Mouse (Mus musculus) monocyte, adult 5-6 weeks (primary cell): Measurements from ENCODE around the gene Med13. TPM values are rescaled to one million over a fixed set of nuclear protein-coding genes. Genes with fewer than 3 reads are reported as not detected.

Experiments
- ATAC-seq: fragments of 153-309, 156-312 bp; replicated peaks from 2 replicates; pipeline ENCODE4 v1.8.0; 2017; ENCODE audit warnings: mild to moderate bottlenecking; ENCODE audit not compliant: low TSS enrichment, insufficient number of reproducible peaks, severe bottlenecking, poor library complexity, low FRiP score
- total RNA-seq: library from RNA; stranded (forward); fragments of 200-1000, 200-491, 200-594 nt; gene quantifications from 3 replicates; pipeline ENCODE4 v1.2.3, GENCODE M21; 2017

Med13 gene
- total RNA-seq, 1 experiment from 2014 or later = 64.6 TPM

DNA sequence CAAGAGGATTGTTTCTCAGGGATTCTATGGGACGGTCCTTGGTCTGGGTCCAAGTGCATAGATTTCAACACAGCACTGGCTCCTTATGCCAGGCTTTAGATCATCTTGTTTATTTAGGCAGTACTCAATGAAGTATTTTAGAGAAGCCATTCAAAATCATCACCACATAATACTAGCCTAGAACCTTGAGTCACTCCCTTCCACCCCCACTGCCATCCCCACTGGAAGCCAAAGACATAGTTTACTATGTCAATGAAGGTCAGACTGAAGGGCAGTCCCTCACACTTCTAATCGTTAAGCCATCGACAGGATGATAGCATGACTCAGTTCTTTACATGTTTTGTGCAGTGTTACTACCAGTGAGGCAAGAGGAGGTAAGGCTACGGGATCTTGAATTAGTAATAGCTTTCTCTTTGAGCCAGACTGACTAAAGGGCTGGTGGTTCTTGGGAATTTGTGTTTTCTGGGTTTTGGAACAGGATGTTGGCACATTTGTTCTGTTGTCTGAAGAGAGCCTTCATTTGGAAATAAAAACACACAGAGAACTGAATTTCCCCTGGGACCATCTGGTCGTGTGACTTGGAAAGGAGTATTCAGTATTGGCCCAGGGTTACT, 24.2 kb upstream of the Med13 start:
- no peak for ATAC-seq

DNA sequence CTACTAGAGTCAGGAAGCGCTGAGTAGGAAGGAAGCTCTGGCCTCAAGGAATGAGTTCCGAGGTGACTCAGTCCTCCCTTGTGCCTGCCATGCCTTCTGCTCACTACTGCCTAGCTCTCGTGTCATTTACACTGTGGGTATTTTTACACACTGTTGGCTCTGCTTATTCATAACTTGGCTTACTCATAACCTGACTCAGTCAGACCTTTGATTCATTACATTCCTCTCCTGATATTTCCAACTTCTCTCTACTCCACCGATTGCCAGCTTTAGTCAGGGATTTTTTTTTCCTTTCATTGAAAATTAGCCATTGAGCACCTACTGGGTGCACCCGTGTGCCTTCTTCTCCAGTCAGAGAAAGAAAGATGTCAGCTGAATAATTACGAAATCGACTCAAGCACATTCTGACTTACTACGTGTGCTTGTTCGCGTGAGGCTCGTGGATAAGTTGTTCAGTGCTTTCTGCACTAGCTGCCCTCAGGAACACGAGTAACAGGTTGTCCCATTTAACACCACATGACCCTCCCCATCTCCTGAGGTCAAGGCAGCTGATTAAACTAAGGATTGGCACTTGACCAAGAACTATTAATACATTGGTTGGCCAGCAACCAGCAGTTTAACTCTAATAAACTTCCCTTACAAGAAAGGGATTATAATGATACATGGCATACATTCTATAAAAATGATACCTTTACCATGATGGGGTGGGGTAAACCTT, 23.3 kb upstream of the Med13 start:
- no peak for ATAC-seq

DNA sequence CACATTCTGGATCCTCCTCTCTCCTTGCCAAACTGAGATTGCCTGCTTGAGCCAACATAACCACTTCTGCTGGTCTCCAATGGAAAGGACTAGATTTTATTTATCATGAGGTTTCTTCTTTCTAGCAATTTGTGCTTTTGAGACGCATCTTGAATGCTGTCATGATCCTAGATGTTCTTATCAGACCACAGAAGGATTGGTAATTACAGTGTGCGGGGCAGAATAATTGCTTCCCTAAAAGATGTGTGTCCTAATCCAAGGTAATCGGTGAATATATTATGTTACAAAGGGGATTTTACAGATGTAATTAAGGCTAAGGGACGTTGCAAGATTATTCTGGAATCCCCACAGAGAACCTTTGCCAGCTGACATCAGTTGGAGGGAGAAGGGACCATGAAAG, 21.6 kb upstream of the Med13 start:
- no peak for ATAC-seq

DNA sequence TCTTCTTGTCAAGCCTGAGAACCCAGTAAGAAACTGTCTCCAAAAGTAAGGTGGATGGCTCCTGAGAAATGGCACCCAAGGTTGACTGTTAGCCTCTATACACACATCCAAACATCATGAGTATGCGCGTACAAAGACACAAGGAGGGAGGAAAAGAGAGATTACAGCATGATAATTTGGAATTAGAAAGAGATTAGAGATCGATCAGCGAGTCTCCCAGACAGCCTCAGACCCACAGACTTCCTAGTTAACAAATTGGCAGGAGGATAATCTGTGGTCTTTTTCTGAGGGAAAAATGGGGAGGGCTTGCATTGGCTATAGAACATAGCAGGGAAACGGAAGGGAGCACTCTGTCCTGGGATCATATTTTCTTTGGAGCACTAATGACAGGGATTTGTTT, 20.4 kb upstream of the Med13 start:
- no peak for ATAC-seq

DNA sequence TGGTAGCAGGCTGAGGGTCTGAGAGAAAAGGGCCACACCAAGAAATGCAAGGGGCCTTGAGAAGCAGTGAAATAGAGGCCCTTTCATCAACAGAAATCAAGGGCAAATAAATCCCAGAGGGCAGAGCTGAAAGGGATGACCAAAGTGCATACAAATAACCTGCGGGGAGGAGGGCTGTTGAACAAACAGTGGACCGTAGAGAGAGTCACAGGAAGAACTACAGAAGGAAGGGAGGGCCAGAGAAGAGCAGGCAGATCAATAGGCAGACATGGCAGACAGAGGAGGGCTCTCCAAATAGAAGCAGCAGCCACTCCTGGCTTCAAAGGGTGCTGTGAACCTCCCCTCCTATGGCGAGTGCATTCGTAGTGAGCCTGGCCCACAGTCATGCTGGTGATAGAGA, 19.3 kb upstream of the Med13 start:
- no peak for ATAC-seq

- no peak for ATAC-seq
Measured at GRCm38 (mm10) chr11:86375086-86375485, 17.7 kb upstream of the Med13 start.

GRCm38 (mm10) chr11:86371266-86371665, 13.9 kb upstream of the Med13 start:
- ATAC-seq = no peak

GRCm38 (mm10) chr11:86369860-86370259, 12.5 kb upstream of the Med13 start:
- ATAC-seq = no peak

DNA sequence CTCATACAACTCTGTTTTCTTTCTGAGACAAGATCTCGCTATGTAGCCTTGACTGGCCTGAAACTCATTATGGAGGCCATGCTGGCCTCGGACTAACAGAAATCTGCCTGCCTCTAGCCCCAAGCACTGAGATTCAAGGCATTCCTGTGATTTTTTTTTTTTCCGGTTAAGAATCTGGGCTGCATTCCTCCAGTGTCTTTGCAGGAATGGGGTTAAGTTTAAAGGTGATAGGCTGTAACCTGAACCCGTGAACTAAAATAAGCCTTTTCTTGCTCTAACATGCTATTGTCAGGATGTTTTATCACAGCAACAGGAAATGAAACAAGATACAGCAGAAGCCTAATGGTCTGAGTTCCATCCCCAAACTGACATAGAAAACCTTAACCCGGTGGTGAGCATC, 11.6 kb upstream of the Med13 start:
- ATAC-seq = no peak

GRCm38 (mm10) chr11:86364709-86365452, 7.5 kb upstream of the Med13 start:
- no peak for ATAC-seq

GRCm38 (mm10) chr11:86357984-86358528, 654 bp upstream of the Med13 start:
- peak; percentile 98 for ATAC-seq

DNA sequence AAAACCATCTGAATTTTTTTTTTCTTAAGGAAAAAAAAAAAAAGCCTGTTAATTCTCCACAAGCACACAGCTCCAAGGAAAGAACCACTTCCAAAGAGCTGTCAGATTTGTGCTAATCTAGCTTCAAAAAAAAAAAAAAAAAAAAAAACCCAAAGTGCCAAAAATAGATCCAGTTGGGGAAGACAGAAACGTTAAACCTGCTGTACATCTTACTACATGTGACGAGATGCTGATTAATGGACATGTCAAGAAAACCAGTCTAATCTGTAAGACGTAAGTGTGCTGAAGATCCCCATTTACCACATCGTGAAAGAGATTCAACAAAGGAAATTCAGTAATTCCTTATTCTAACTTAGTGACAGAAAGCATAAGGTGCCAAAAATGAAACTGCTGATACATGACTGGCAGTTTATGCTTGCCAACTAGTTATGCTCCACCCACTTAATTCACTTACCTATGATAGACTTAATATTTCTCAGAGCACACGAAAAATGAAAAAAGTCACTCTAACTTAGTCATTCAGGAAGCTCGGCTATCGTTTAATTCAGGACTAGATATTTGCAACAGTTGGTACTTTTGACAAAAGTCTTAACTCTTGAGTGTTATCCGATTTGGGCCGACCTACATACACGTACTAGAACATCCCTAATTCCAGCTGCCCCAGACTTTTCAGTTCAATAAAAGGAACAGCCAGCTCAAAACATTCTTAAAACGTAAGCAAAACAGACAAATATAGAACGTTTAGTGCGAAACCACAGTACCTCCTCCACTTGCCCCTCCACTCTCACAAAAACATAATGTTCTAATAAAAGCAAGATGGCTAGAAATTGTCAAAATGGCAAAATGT, 1.2 kb downstream of the Med13 start:
- no peak for ATAC-seq

DNA sequence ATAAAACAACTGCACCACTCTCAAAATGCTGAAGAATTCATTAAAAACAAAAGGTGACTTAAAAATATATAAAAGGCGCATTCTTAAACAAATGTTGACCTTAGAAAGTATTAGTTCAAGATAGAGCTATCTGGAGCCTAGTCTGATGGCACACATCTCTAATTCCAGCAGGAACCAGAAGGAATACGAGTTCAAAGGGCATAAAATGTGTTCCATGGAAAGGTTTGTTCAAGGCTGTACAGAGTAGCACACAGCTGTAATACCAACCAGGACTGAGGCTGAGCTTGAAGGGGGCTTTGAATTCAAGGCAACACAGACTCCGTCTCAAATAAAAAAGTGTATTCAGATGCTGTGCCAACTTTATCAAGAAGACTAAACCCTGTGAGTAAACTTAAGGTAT, 3.8 kb downstream of the Med13 start:
- no peak for ATAC-seq

DNA sequence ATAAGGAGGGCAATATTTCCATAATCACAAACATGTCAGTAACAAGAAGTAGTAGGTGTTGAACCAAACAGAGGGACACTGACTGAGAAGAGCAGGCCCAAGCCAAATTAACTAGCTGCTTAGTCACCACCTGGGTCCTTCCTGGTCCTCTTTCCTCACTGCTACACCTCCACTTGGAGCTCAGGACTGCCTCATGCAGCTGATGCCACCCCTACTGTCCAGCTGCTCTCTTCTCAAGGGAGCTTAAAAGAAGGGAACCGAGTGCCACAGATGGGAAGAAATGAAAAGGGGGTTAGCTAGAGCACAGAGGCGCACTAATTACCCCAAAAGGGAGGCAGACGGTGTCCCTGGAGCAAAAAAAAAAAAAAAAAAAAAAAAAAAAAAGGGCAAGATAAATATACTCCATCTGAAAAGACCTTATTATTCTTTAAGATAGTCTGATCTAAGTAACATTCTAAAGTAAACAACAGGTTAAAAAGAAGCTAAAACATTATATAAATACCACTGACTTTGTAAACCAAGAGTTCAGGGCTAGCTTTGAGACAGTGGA, 5.6 kb downstream of the Med13 start:
- no peak for ATAC-seq

DNA sequence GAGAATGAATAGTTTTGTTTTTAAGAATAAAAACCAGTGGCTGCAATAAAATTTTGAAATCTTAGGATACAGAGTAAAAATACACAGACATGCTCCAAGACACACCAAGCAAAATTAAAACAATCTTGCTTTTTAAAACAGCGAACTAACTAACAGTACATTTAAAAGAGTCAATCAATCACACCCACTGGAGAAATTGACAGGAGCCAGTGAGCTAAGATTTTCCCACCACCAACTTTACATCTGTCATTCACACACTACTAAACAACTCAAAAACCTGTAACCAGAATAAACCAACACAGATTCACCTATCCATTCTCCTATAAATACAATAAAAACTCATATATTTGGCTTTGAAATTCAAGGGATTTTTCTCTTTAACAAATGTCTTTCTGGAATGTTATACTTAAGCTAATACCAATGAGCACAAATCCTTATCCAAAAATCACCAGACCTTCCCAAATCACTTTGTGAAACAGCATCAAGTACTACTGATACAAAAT, 6.7 kb downstream of the Med13 start:
- ATAC-seq = no peak

GRCm38 (mm10) chr11:86349325-86349724, 8.1 kb downstream of the Med13 start:
- no peak for ATAC-seq

DNA sequence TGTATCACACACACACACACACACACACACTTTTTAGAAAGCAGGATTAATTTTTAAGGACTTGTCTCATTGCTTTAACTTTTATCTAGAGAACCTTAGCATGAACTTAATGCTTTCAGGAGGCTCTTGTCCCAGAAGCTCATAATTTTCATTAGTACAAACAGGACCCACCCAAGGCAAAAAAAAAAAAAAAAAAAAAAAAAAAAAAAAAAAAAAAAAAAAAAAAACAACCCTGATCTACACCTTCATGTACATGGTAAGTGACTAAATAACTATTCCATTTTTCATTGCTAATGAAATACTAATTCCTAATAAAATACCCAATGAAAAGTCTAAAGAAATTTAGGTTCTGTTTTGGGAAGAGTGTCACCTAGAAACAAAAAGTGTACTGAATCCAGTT, 8.5 kb downstream of the Med13 start:
- ATAC-seq = no peak

GRCm38 (mm10) chr11:86347387-86348122, 9.8 kb downstream of the Med13 start:
- ATAC-seq = no peak
